Mouse (Mus musculus) gastrocnemius, postnatal 25 days (tissue): ENCODE results near the gene Npepps. TPM values are rescaled to one million over a fixed set of nuclear protein-coding genes. Genes with fewer than 3 reads are reported as not detected.

Source experiments
- DNase-seq: peaks from one replicate; pipeline ENCODE4 v3.0.0; 2022
- total RNA-seq, 2 experiments: library from RNA; stranded (reverse); gene quantifications; 1 replicate in 1 of 2; 2 replicates in 1 of 2; pipeline ENCODE4 v1.2.3; 2021

Npepps gene
- total RNA-seq, 2 experiments from 2014 or later = 49.7 to 60.0 TPM

DNA sequence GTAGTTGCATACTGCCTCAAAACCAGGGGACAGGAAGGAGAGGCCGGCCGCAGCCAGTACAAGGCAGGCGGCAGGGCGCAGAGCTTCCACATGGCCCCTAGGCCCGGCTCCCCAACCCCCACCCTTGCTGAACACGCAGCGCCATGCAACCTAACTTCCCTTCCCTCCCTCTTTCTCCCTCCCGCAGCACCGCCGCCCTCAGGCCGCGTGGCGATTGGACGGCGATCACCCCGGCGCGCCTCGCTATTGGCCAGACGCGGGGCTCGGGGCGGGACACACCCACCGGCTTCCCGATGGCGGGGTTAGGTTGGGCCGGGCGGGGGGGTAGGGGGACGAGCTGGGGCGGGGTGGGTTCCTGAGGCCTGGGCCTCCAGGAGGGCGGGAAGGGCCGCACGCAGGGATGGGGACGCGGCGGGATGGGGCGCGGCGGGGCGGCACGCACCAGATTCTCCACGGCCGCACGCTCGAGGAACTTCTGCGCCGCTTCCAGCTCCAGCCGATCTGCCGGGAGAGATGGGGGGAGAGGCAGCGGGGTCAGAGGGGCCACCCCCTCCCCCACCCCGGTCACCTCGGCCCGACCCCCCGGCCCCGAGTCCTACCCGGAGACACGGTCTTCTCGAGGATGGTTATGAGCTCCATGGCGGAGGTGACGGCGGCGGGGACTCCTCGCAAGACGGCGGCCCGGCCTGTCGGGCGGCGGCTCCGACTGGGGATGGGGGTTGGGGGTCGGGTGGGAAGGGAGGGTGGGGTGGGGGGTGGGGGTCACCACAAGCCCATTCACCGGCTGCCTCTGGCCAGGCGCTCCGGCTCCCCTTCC lies 93.3 kb downstream of the Npepps start:
- DNase-seq = peak; percentile 99

DNA sequence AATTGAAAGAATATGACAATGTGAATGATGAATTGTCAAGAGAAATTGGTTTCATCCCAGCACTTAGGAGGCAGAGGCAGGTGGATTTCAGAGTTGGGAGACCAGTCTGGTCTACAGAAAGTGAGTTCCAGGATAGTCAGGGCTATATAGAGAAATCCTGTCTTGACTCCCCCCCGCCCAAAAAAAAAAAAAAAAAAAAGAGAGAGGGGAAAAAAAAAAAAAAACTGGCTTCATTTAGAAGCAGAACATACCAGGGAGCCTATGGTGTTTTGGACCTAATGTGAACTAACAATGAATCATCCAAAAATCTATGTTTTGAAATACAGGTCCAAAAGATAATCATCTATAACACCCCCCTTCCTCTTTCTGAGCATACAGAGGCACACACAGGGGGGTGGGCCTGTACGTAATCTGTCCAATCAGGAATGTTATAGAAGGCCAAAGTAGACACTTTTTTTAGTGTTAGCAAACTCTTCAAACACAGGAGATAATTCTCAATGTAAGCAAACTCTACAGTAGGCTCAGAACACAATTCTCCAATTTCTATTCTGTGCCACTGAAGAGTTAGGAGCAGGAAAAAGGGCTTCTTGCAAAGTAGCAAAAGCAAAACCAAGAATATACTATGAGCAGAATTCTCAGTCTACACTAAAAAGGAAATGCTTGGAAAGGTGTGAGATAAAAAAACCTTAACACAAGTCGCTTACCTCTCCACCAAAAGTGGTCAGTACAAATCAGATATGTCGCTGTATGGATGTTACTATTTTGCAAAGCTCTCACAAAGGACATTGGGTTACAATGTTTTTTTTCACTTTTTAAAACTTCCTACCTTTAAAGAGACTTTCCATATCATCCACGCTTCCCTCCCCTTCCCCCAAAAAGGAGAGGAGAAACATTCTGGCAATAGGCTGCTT lies 94.5 kb downstream of the Npepps start:
- no peak for DNase-seq

- no peak for DNase-seq
Observed at GRCm38 (mm10) chr11:97184875-97185274, 95.6 kb downstream of the Npepps start.

DNA sequence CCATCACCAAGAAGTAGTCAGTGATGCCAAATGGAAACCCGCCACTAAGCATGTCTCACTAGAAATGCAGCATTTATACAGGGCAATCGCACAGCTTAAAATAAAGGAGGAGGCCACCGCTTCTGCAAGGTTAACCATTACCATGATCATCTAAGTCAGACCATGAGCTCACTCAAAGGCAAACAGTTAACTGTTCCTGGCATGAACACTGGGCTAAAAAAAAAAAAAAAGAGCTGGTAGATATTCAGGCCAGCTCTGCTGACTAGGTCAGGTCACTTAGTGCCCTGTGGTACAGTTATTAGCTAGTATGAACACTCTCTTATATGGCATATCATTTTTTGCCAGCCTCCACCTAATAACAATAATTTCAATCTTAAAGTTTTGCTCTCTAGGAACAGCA lies 98.0 kb downstream of the Npepps start:
- DNase-seq = no peak

- no peak for DNase-seq
Observed at GRCm38 (mm10) chr11:97181061-97181460, 99.4 kb downstream of the Npepps start.

DNA sequence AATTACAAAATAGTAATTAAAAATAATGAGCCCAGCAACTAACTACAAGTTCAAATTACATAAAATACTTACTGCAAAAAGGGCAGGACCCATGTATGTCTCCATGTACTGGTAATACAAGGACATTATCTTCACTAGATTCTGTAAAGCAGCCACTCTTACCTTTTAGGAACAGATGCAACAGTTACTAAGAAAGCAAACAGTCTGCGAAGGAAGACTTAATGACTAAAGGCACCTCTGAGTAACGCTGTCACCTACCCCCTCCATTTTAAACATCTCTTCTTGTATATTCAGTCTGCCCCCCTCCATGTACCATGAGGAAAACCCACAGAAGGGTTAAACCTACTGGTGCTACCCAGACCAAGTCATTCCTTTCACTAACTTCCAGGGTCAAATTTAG lies 102.2 kb downstream of the Npepps start:
- no peak for DNase-seq

GRCm38 (mm10) chr11:97176851-97177250 lies 103.6 kb downstream of the Npepps start:
- no peak for DNase-seq

DNA sequence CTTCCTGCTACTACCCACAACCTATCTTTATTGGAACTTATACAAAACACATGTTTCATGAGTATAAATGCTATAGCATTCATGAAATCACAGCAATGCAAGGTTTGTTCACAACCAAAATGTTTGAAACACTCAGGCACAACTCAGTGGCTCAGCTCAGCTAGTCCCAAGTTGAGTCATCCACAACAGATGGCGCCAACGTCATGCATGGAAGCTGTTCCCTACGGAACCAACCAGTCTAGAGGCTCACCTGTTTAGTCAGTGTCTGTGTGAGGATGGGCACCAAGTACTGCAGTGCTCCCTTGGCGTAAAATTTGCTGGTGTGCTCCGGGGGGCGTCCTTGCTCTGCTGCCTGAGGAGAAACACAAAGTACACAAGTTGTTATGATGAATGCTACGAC lies 104.9 kb downstream of the Npepps start:
- no peak for DNase-seq

GRCm38 (mm10) chr11:97160341-97160740 lies 120.1 kb downstream of the Npepps start:
- DNase-seq = no peak

DNA sequence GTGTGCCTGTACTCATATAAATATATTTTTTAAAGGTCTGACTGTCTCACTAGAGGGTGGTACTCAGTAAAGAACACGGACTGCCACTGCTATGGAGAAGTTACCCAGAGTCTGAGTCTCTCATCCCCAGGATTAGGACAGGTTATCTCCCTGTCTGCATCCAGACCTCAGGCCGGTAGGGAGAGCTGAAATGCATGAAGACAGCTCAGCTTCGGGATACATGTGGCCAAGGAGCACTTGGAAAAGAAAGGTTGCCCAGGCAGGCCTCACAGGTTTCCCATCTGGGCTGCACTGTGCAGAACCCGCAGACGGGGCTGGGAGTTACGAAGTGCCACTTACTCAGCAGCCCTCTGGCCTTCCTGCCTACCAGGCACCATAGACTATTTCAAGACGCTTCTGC lies 123.4 kb downstream of the Npepps start:
- no peak for DNase-seq

Other genes with a start within 250 kb of the Npepps start
- gene Lrrc46, start 239.2 kb downstream of the Npepps start, total RNA-seq = under 1 TPM in 1 of 2 experiments, not detected in 1; 0.27 TPM
- 10 to 100 TPM; 37.6 to 43.0 TPM for gene Mrpl10, start 239.1 kb downstream of the Npepps start, total RNA-seq
- 1 to 10 TPM; 2.5 to 3.2 TPM for gene Osbpl7, start 230.0 kb downstream of the Npepps start, total RNA-seq
- under 1 TPM; 0.41 to 0.86 TPM for gene Tbx21, start 165.3 kb downstream of the Npepps start, total RNA-seq
- 1 to 10 TPM; 4.6 to 4.9 TPM for gene Tbkbp1, start 129.1 kb downstream of the Npepps start, total RNA-seq
- gene Kpnb1, start 92.8 kb downstream of the Npepps start, total RNA-seq = 10 to 100 TPM; 48.9 to 53.5 TPM
- 10 to 100 TPM; 34.3 to 41.6 TPM for gene Mrpl45, start 35.1 kb upstream of the Npepps start, total RNA-seq
- gene Gpr179, start 71.4 kb upstream of the Npepps start, total RNA-seq = under 1 TPM in 1 of 2 experiments, not detected in 1; 0.03 TPM
- 10 to 100 TPM; 38.9 to 39.2 TPM for gene Socs7, start 81.9 kb upstream of the Npepps start, total RNA-seq
- 1 to 10 TPM; 6.5 to 7.1 TPM for gene Arhgap23, start 134.9 kb upstream of the Npepps start, total RNA-seq
- gene 4933428G20Rik, start 219.7 kb upstream of the Npepps start, total RNA-seq = not detected